Mouse (Mus musculus) megakaryocyte, embryonic 14.5 days (primary cell): Measurements from ENCODE around the gene Pax8.

ENCODE experiments used
- FLI1 ChIP-seq: IDR thresholded peaks from 2 replicates; pipeline ENCODE4 v1.6.1; 2012; ENCODE audit warnings: low read length, inconsistent platforms, mixed read lengths
- GATA1 ChIP-seq: IDR thresholded peaks from 3 replicates; pipeline ENCODE4 v1.6.1; 2012; ENCODE audit warnings: mixed read lengths, low read length, inconsistent platforms, borderline replicate concordance

GRCm38 (mm10) chr2:24434670-24435069 is 40.7 kb downstream of the Pax8 start:
- TF ChIP-seq GATA1 (no peak), FLI1 (no peak)
